Mouse (Mus musculus): Measurements from ENCODE around the gene Gm8024.
"Not testable (repeated sequence)": the region's sequence is repeated elsewhere in the genome, so short reads cannot be mapped to it uniquely, and the experiment has no call there.

Gm8024 gene

DNA sequence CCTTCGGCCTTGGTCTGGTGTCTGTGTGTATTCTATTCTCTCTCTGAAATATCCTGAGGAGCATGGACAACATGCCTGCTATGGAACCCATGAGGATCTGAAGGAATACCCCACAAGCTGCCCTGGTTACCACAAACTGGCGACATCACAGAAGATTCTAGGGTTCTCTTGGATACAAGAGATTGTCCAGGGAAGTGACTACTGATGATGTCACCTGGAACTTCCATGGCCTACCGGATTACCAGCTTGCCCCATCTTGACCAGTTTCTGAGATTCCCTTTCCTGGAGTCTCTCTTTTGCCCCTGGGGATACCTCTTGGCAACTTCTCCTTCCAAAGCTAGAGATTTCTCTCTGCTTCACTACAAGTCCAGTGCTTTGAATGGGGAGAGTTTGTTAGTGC is at the start of gene Gm8024:
Gm8024 (minus strand) TSS at position 101 of the 400 bp plus-strand sequence.
- not testable (repeated sequence) for DNase-seq

DNA sequence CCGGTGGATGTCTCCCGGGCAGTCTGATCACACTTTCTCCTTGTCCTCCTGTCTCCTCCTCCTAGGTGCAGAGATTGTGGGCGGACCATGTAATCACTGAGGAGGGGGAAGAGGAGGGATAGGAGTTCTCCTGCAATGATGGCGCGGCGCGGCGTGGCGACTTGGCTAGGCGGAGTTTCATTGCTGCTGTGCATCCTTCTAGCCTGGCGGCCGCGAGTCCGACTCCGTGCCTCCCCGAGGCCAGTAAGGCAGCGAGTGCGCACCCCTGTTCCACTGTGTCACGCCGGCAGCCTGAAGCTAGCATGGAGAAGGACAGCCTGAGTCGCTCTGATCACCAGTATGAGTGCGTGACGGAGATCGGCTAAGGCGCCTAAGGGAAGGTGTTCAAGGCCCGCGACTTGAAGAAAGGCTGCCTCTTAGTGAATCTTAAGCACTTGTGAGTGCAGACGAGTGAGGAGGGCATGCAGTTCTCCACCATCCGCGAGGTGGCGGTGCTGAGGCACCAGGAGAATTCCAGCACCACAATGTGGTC is 19.2 kb upstream of the Gm8024 start:
- peak; percentile 28 for DNase-seq

DNA sequence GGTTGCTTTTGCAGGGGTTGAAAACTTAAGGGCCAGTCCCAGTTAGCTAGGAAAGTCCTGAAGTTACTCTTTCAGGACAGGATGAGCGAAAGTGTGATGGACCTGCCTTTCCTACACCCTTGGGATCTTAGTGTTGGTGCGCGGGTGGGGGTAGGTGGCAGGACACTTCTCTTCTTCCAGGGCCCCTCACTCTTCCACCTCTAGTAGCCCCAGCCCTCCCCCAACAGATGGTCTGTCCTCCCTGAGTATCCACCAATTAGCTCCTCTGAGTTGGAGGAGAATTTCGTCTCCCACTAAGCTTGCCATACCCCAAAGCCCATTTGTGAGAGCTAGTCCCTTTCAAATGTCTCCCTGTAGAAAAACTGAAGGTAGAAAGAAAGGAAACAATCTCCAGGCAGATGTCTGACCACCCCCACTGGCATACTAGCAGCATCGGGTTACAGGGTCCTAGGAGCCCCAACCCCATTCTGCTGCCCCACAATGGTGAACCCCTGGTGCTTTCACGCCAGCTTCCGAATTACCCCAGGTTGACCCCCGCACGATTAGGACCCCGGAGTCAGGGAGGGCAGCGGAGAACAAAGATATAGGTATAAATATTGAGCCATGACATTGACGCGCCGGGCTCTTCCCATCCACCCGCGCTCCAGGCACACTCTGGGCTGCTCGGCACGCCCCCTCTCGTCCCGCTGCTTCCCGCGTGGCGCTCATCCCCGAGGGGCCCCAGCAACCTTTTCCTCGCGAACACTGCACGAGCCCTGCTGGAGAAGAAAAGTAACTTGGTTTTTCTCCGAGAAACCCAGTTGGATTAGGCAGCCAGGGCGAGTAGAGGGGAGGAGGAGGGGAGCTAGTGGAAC is 18.5 kb upstream of the Gm8024 start:
- not testable (repeated sequence) for DNase-seq

DNA sequence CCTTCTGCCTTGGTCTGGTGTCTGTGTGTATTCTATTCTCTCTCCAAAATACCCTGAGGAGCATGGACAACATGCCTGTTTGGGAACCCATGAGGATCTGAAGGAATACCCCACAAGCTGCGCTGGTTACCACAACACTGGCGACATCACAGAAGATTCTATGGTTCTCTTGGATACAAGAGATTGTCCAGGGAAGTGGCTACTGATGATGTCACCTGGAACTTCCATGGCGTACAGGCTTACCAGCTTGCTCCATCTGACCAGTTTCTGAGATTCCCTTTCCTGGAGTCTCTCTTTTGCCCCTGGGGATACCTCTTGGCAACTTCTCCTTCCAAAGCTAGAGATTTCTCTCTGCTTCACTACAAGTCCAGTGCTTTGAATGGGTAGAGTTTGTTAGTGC is 21.8 kb downstream of the Gm8024 start, which contains the start of gene Gm8020:
Gm8020 (minus strand) TSS at position 101 of the 400 bp plus-strand sequence.
- DNase-seq = not testable (repeated sequence)

Data from kidney, postnatal 10 days (tissue).